Mouse (Mus musculus): ENCODE results near the gene Pnliprp1. TPM values are rescaled to one million over a fixed set of nuclear protein-coding genes. Genes with fewer than 3 reads are reported as not detected.

Pnliprp1 gene
- polyA plus RNA-seq, 1 experiment from 2014 or later: 30.7 TPM

DNA sequence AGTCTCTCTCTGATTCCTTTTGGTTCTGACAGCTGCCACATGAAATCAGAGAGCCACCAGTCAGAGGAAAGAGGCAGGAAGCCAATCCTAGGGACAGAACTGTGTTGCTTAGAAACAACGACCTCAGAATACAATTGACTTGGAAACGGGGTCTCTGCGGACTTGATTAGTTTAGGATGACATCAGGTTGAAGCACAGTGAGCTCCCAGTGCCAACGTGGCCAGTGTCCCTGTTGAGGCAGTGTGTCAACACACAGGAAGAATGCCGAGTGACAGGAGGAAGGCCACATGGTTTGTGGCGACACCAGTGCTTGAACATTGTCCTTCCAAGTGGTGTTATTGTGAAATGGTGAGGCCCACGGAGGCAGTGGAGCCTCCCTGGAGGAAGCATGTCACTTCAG, 55.3 kb downstream of the Pnliprp1 start:
- H3K4me3 ChIP-seq: no peak overlapping the region
- H3K9me3 ChIP-seq (replicated peaks): no peaks in the 10 kb centered on the region
- no peak overlapping the region for H3K27ac ChIP-seq
- H3K9ac ChIP-seq: no peak overlapping the region
- H3K27me3 ChIP-seq (replicated peaks): no peaks in the 10 kb centered on the region
- no peaks in the 10 kb centered on the region for H3K4me1 ChIP-seq
- no peak overlapping the region for H3K4me2 ChIP-seq
- no peak for ATAC-seq
- 25% methylated on average over 7 of the region's 7 CpGs for WGBS (ENCODE audit: insufficient replicate concordance)
- H3K36me3 ChIP-seq: no peaks in the 10 kb centered on the region

DNA sequence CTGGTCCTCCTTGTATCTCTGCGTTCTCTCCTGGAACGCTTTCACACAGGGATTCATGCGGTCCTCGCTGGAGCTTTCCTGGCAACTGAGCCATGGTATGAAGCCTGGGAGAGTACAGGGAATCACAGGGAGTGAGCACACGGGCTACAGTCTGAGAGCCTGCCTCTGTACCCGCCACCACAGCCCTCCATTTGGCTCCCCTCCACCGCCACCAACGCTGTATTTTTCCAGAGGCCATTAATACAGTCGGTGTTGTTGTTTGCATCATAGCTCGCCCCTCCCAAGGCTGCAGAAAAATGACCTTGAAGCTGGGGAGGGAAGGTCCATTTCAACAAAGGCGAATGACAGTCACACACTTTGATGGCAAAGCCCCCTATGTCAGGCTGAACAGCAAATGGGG, 60.5 kb downstream of the Pnliprp1 start:
- Histone ChIP-seq H3K4me1 (no peaks in the 10 kb centered on the region), H3K36me3 (no peaks in the 10 kb centered on the region), H3K4me3 (no peak overlapping the region), H3K4me2 (no peak overlapping the region), H3K9me3 (replicated peaks) (no peaks in the 10 kb centered on the region), H3K27ac (no peak overlapping the region), H3K9ac (no peak overlapping the region), H3K27me3 (replicated peaks) (no peaks in the 10 kb centered on the region)
- 62% methylated on average over 11 of the region's 11 CpGs for WGBS (ENCODE audit: insufficient replicate concordance)
- no peak for ATAC-seq

Other genes with a start within 250 kb of the Pnliprp1 start
- not detected in 2 replicates for gene Ccdc172, start 216.9 kb upstream of the Pnliprp1 start, polyA plus RNA-seq (2016; fragmentation: Nextera tagmentation; extraction: Ambion mirVana)
- 0.11 TPM in 1 of 2 replicates, not detected in the other for gene Pnlip, start 76.4 kb upstream of the Pnliprp1 start, polyA plus RNA-seq (2016; fragmentation: Nextera tagmentation; extraction: Ambion mirVana)
- gene Pnliprp2, start 30.8 kb downstream of the Pnliprp1 start, polyA plus RNA-seq (2016; fragmentation: Nextera tagmentation; extraction: Ambion mirVana): 5.5 and 7.5 TPM in 2 replicates
- 0.13 TPM in 1 of 2 replicates, not detected in the other for gene 1700019N19Rik, start 65.6 kb downstream of the Pnliprp1 start, polyA plus RNA-seq (2016; fragmentation: Nextera tagmentation; extraction: Ambion mirVana)
- 0.10 and 0.12 TPM in 2 replicates for gene Eno4, start 214.5 kb downstream of the Pnliprp1 start, polyA plus RNA-seq (2016; fragmentation: Nextera tagmentation; extraction: Ambion mirVana)
- 1.2 and 1.3 TPM in 2 replicates for gene Hspa12a, start 214.8 kb downstream of the Pnliprp1 start, polyA plus RNA-seq (2016; fragmentation: Nextera tagmentation; extraction: Ambion mirVana)

All from liver, embryonic 12.5 days (tissue).